Mouse (Mus musculus) left cerebral cortex, postnatal 4 days (tissue): ENCODE measurements around the gene Abhd4. TPM values are rescaled to one million over a fixed set of nuclear protein-coding genes. Genes with fewer than 3 reads are reported as not detected.
"Not testable (repeated sequence)": the region's sequence is repeated elsewhere in the genome, so short reads cannot be mapped to it uniquely, and the experiment has no call there.

Source experiments
- DNase-seq: peaks from one replicate; pipeline ENCODE4 v3.0.0-alpha.2; 2022
- intact Hi-C: fragments of 180-260 bp; cut with DNase I; formaldehyde crosslinking; loops from one replicate; pipeline ENCODE4 v1.15.1; 2025
- total RNA-seq, 2 experiments: library from RNA; stranded (reverse); gene quantifications; 2 replicates each; pipeline ENCODE4 v1.2.3; 2021

Abhd4 gene
- total RNA-seq, 2 experiments from 2014 or later: 37.1 to 38.9 TPM

- intact Hi-C loops: no loop called here
- no peak for DNase-seq
Observed at GRCm38 (mm10) chr14:54222289-54222727, 31.7 kb upstream of the Abhd4 start.

GRCm38 (mm10) chr14:54223315-54224063 is 30.5 kb upstream of the Abhd4 start:
- intact Hi-C loops: no loop called here
- DNase-seq: no peak

- intact Hi-C loops: no loop called here
- DNase-seq: no peak
Observed at GRCm38 (mm10) chr14:54224064-54224417, 29.9 kb upstream of the Abhd4 start.

GRCm38 (mm10) chr14:54224484-54225467 is 29.2 kb upstream of the Abhd4 start:
- intact Hi-C loops: loop anchor here (5.0 kb wide), 2 partner anchors 162 to 418 kb away; partner anchors contain the start of genes Cdh24 and Gm17606
- no peak for DNase-seq

- intact Hi-C loops: loop anchor here (5.0 kb wide), 2 partner anchors 163 to 417 kb away; partner anchors contain the start of genes Cdh24 and Gm17606
- no peak for DNase-seq
Observed at GRCm38 (mm10) chr14:54225725-54226124, 28.3 kb upstream of the Abhd4 start.

GRCm38 (mm10) chr14:54226911-54227811 is 26.8 kb upstream of the Abhd4 start:
- intact Hi-C loops: loop anchor here (5.0 kb wide), 2 partner anchors 165 to 415 kb away; partner anchors contain the start of genes Cdh24 and Gm17606
- no peak for DNase-seq

- intact Hi-C loops: loop anchor here (5.0 kb wide), 2 partner anchors 166 to 414 kb away; partner anchors contain the start of genes Cdh24 and Gm17606
- DNase-seq: peak; percentile 68
Observed at GRCm38 (mm10) chr14:54227911-54228451, 26.0 kb upstream of the Abhd4 start.

GRCm38 (mm10) chr14:54228501-54228900 is 25.5 kb upstream of the Abhd4 start:
- DNase-seq: no peak
- intact Hi-C loops: loop anchor here (5.0 kb wide), 2 partner anchors 166 to 414 kb away; partner anchors contain the start of genes Cdh24 and Gm17606

- intact Hi-C loops: loop anchor here (5.0 kb wide), 2 partner anchors 167 to 413 kb away; partner anchors contain the start of genes Cdh24 and Gm17606
- DNase-seq: no peak
Observed at GRCm38 (mm10) chr14:54228933-54229713, 24.9 kb upstream of the Abhd4 start.

- not testable (repeated sequence) for DNase-seq
- intact Hi-C loops: loop anchor here (5.0 kb wide), 2 partner anchors 168 to 412 kb away; partner anchors contain the start of genes Cdh24 and Gm17606
Observed at GRCm38 (mm10) chr14:54229849-54230248, 24.1 kb upstream of the Abhd4 start.

GRCm38 (mm10) chr14:54230638-54231150 is 23.3 kb upstream of the Abhd4 start:
- intact Hi-C loops: no loop called here
- DNase-seq: no peak

GRCm38 (mm10) chr14:54231176-54231956 is 22.6 kb upstream of the Abhd4 start:
- no peak for DNase-seq
- intact Hi-C loops: no loop called here

GRCm38 (mm10) chr14:54232143-54232542 is 21.8 kb upstream of the Abhd4 start:
- no peak for DNase-seq
- intact Hi-C loops: no loop called here

GRCm38 (mm10) chr14:54232811-54233558 is 21.0 kb upstream of the Abhd4 start:
- intact Hi-C loops: no loop called here
- DNase-seq: no peak

GRCm38 (mm10) chr14:54233559-54234143 is 20.3 kb upstream of the Abhd4 start:
- DNase-seq: no peak
- intact Hi-C loops: no loop called here

- DNase-seq: no peak
- intact Hi-C loops: no loop called here
Observed at GRCm38 (mm10) chr14:54234231-54235040, 19.6 kb upstream of the Abhd4 start.
